Mouse (Mus musculus) urinary bladder, postnatal 4 days (tissue): ENCODE results near the gene Olfr744.
"Not testable (repeated sequence)": the region's sequence is repeated elsewhere in the genome, so short reads cannot be mapped to it uniquely, and the experiment has no call there.

Experiments
- DNase-seq, 2 experiments: peaks; one replicate each; pipeline ENCODE4 v3.0.0; 2021 to 2022; ENCODE audit warnings: low spot score in 2 of 2

The Olfr744 gene

GRCm38 (mm10) chr14:50614579-50614978, at the start of gene Olfr744:
TSS of gene Olfr744 (plus strand) at chr14:50614879.
- DNase-seq, result no peak

GRCm38 (mm10) chr14:50573056-50573455, 41.6 kb upstream of the Olfr744 start:
- not testable (repeated sequence) for DNase-seq

- DNase-seq, result no peak
These were observed 24.4 kb downstream of the Olfr744 start, which contains the start of gene Olfr745 for GRCm38 (mm10) chr14:50639088-50639487. TSS of gene Olfr745 (plus strand) at chr14:50639388.

- DNase-seq, result no peak
These were observed 32.1 kb downstream of the Olfr744 start, which contains the start of gene Olfr746 for GRCm38 (mm10) chr14:50646783-50647182. TSS of gene Olfr746 (plus strand) at chr14:50647083.
